Mouse (Mus musculus): ENCODE results near the gene Neo1. TPM values are rescaled to one million over a fixed set of nuclear protein-coding genes. Genes with fewer than 3 reads are reported as not detected.

Gene Neo1
- 10 to 100 TPM; 78.9 to 80.1 TPM for total RNA-seq (2021)
- long read RNA-seq, experiment 1, full-length matches to known transcripts: 4 of 23 reads
- long read RNA-seq, experiment 1, partial matches to known transcripts: 4 of 23 reads
- long read RNA-seq, experiment 1, other reads (novel, unspliced or antisense): 15 of 23 reads
- long read RNA-seq, experiment 2, full-length matches to known transcripts: 4 of 20 reads
- long read RNA-seq, experiment 2, partial matches to known transcripts: 5 of 20 reads
- long read RNA-seq, experiment 2, other reads (novel, unspliced or antisense): 11 of 20 reads

DNA sequence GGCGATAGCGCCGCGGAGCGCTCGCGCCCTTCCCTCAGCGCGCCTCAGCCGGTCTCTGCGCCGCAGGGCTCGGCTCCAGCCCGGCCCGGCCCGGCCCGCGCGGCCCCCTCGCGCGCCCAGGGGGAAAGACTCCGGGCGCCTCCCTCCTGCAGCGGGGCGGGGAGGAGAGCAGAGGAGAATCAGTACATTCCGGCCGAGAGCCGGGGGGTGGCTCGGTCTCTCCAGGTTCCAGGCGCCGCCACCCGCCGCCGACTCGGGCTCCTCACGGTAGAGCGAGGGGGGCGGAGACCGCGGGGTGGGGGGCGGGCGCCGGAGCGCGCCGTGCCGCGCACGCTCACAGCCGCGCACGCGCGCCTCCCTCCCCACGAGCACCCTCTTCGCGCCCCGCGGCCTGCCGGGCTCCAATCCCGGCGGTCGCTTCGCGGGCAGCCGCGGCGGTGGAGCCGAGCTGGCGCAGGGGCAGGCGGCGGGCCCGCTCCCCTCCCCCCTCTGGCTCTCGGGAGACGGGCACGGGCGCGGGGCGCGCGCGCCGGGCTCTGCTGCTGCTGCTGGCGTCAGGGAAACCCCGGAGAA lies at the start of gene Neo1:
Neo1 (minus strand) TSS at position 283 of the 573 bp plus-strand sequence.
- TF ChIP-seq CTCF (IDR thresholded peaks at IDR 0.05): no peak
- intact Hi-C loops (cut with DNase I): loop anchor here (1.0 to 5.0 kb wide), 4 partner anchors 99 to 451 kb away; partner anchors contain the start of gene Arih1
- peak; percentile 95 to 96 for DNase-seq (ENCODE audit: extremely low spot score in 1 of 2, low spot score in 2 of 2)
- Histone ChIP-seq H3K4me3 (peak within 1 kb of the TSS; percentile 75), H3K27ac (peak within 1 kb of the TSS; percentile 99)

DNA sequence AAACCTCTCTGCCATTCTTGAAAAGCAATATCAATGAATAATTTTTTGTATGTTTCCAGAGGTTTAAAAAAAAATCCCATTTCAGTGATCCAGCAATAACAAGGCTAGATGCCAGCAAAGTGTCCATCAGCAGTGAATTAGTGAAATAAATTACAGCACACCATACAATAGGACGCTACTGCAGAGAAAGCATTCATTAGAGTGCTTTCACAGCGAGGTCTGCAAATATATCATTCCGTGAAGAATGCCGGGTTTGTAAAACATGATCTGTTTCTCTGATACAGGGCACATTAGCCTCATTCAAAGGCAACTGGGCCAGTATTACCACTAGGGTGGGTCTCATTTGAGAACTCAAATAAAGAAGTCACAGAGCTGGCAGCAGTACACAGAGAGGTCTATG lies 39.4 kb upstream of the Neo1 start:
- H3K27ac ChIP-seq: no peak overlapping the region
- DNase-seq (ENCODE audit: extremely low spot score in 1 of 2, low spot score in 2 of 2): no peak
- intact Hi-C loops (cut with DNase I): no loop called here
- no peak for TF ChIP-seq CTCF (IDR thresholded peaks at IDR 0.05)
- H3K4me3 ChIP-seq: no peak overlapping the region

DNA sequence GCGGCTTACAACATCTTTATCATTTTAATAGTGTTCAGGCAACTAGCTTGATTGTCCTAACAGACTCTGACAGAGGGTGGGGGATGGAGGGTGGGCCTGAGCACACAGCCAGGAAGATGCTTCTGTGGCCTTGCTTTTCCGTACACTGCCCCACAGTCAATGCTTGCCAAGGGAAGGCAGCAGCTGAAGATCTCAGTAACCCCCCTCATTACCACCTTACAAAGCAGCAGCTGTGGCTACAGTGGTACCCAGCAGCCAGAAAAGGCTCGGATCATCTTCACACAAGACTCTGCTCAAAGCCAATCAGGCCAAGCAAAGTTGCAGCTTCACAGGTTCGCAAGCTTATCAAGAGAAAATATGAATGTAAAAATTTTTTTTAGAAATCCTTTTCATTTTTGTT lies 37.6 kb upstream of the Neo1 start:
- intact Hi-C loops (cut with DNase I): no loop called here
- no peak for DNase-seq (ENCODE audit: extremely low spot score in 1 of 2, low spot score in 2 of 2)
- no peak overlapping the region for H3K4me3 ChIP-seq
- H3K27ac ChIP-seq: no peak overlapping the region
- TF ChIP-seq CTCF (IDR thresholded peaks at IDR 0.05): no peak

DNA sequence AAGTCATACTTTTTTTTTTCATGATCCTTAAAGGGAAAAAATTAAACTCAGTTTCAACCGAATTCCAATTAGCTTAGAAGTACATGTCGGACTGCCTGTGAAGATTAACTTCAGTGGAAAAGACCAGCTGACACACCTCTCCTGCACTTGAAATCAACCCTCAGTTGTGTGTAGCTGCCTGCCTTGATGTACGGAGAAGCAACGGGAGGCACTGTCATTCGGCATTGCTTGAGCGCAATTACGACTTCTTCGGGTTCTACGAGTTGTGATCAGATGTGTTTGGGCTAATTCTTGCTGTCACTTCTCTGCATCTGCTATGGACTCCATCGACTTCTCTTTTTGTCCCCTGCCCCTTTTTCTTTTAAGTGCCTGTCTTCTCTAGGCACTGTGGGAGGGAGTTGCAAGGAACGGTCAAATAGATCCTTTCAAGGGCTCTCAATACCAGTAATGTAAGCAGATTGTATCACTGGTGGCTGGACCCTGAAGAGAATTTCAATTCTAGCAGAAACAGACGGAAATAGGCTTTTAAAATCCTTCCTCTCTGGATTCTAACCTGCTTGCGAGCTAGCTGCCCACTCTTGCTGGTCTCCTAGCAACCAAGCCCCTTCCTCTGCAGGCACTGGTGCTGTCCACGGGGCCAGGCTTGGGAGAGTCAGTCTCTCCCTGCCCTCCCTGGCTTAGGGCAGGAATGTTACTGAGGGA lies 36.0 kb upstream of the Neo1 start:
- intact Hi-C loops (cut with DNase I): no loop called here
- Histone ChIP-seq H3K4me3 (no peak overlapping the region), H3K27ac (peak overlapping the region; percentile 28; the same call in 1 of the 2 replicates)
- DNase-seq (ENCODE audit: extremely low spot score in 1 of 2, low spot score in 2 of 2): no peak
- TF ChIP-seq CTCF (IDR thresholded peaks at IDR 0.05): no peak

DNA sequence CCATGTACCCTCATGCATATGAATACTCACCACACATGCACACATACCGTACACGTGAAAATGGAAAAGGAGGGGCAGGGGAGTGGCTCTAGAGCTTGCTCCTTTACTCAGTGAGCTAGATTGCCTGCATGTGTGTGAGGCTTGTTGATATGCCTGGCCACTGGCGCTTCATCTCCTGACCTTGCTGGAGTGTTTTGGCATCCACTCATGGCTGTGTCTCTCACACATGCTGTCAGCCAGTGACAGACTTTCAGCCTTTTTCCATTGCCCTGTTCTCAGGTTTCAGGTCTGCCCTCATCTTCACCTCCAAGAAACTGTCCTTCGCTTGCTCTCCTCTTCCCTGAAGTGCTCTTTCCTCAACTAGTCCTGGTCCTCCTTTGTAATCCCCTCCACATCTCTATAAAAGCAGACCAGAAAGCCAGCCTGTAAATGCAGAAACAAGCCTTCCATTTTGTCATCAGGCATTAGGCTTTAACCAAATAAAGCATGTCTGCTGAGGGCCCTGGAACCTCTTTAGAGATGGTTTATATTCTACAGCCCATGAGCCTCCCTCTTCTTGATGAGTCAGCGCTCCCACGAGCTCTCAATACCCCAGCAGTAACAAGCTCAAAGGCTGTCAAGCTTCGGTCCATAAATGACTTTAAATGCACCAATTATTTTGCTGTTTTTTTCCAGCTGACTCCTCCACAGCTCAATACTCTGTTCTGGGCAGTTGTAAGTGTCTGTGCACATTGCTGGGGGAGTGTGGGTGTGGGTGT lies 35.2 kb upstream of the Neo1 start:
- intact Hi-C loops (cut with DNase I): no loop called here
- peak in 1 of 2 experiments; percentile 10 for DNase-seq (ENCODE audit: extremely low spot score in 1 of 2, low spot score in 2 of 2)
- no peak for TF ChIP-seq CTCF (IDR thresholded peaks at IDR 0.05)
- no peak overlapping the region for H3K4me3 ChIP-seq
- H3K27ac ChIP-seq: no peak overlapping the region

DNA sequence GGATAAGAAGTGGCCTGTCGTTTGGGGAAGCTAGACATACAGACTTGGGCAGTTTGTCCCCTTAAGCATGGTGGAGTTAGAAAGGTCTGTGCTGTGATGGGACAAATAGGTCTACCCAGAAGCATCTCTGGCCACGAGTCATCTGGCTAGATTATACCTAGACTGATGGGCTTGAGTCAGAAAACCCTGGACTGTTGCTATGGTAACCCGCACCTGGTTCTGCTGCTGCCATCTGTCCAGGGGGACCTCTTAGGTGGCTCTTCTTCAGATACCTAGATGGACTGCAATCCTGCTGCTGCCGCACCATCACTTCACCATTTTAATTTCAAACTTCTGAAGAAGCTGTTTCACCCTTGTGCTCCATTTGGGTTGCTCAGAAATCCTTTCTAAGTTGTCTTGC lies 34.0 kb upstream of the Neo1 start:
- H3K4me3 ChIP-seq: no peak overlapping the region
- TF ChIP-seq CTCF (IDR thresholded peaks at IDR 0.05): no peak
- no peak overlapping the region for H3K27ac ChIP-seq
- DNase-seq (ENCODE audit: extremely low spot score in 1 of 2, low spot score in 2 of 2): no peak
- intact Hi-C loops (cut with DNase I): no loop called here

DNA sequence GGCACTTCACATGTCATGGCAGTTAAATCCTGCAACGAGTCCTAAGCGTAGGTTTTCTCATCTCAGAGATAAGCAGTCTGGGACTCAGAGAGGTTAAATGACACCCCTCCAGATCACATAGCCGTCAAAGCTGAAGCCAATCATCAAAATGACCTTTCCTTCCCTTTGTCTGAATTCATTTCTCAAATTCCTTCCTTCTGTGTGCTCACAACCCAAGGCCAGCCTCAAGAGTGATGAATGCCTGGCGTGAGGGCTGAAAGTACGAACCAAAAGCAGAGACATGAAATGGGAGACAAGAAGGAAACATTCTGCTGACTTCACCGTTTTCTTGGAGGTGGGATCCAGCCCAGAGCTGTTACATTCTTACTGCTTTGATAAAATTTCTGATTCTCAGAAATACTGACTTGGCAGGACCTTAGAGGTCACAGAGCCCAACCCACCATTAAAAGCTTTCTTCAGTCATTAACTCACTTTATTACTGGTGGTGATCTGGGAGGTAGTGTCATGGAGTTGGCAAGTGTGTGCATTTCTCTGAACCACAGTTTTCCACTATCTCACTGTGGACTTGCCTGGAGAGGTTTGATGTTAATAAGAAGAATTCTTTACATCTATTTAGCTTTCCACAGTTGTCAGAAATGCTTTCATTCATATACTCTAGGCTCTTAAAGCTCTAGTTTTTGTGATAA lies 29.5 kb upstream of the Neo1 start:
- DNase-seq (ENCODE audit: extremely low spot score in 1 of 2, low spot score in 2 of 2): no peak
- intact Hi-C loops (cut with DNase I): no loop called here
- Histone ChIP-seq H3K4me3 (no peak overlapping the region), H3K27ac (no peak overlapping the region)
- TF ChIP-seq CTCF (IDR thresholded peaks at IDR 0.05): no peak

DNA sequence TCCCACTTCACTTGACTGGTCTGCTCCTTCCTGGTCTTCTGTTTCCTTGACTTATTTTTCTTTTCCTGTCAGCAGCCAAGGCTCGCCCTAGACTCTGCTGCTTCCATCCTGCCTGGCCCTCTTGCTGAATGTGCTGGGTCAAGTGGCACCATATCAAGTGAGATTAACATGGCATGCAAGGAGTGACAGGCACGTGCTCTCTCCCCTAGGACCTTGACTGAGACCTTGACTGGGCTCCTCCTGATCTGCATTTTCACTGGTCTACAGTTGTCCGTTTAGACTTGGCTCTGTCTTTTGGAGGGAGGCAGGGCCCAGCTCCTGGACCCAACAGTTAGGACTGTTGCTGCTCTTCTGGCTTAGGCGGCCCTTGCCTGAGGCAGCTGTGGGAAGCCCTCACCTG lies 26.2 kb upstream of the Neo1 start:
- DNase-seq (ENCODE audit: extremely low spot score in 1 of 2, low spot score in 2 of 2): no peak
- no peak for TF ChIP-seq CTCF (IDR thresholded peaks at IDR 0.05)
- H3K4me3 ChIP-seq: no peak overlapping the region
- intact Hi-C loops (cut with DNase I): no loop called here
- no peak overlapping the region for H3K27ac ChIP-seq

DNA sequence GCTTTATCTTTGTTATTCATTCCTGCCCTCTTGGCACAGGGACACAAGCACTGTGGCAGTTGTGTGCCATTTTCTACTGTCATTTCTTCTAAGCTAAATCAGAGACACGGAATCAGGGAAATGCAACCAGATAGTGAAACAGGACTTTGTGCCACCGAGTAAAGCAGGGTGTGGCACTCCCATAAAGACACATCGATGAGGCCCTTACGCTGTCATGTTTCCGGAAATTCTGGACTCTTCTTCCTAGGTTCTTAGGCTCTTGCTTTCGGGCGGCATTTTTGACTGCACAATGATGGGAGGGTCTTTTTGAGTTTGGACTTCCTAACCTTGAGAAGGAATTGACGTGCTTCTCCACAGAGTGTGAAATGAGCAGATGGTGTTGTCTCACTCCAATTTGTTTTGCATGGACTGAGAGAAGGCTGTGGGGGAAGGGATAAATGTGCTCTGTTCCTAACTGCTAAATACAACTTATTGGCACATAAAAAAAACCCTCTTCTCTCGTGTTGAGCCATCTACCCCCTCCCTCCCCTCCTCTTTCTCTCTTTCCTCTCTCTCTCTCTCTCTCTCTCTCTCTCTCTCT lies 23.9 kb upstream of the Neo1 start:
- no peak for DNase-seq (ENCODE audit: extremely low spot score in 1 of 2, low spot score in 2 of 2)
- TF ChIP-seq CTCF (IDR thresholded peaks at IDR 0.05): no peak
- H3K27ac ChIP-seq: no peak overlapping the region
- intact Hi-C loops (cut with DNase I): no loop called here
- H3K4me3 ChIP-seq: no peak overlapping the region

DNA sequence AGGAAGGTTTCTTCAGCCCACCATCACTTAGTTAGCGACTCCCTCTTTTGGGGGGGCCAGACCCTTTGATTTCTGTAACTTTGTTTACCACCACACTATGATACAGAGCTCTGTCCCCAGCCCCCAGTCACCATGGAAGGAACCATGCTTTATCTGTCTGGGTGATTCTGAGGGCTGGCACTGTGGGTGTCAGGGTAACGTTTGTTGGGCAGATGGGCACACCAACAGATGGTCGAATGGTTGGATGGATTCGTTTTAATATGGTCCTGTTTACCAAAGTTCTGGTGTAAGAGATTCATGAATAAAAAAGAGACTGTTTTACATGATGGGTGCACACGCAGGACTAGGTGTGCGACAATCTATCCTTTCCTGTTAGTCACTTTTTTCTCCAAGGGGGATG lies 22.9 kb upstream of the Neo1 start:
- no peak for DNase-seq (ENCODE audit: extremely low spot score in 1 of 2, low spot score in 2 of 2)
- no peak overlapping the region for H3K4me3 ChIP-seq
- no peak for TF ChIP-seq CTCF (IDR thresholded peaks at IDR 0.05)
- no peak overlapping the region for H3K27ac ChIP-seq
- intact Hi-C loops (cut with DNase I): no loop called here

DNA sequence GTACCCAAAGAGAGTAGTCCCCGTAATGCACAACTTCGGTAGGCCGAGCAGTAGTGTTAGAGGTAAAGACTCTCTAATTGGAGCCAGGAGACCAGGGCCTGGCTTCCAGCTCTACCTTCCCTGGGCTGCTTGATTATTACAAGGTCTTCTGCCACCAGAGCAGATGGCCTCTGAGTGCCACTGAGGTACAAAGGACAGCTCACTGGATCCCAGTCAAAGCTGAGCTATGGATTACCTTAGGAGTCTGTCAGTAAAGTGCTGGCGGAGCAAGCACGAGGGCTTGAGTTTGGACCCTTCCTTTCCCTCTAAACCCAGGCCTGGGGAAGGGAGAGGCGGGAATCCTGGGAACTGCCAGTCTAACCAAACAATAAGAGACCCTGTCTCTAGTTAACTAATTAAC lies 21.8 kb upstream of the Neo1 start:
- no peak for TF ChIP-seq CTCF (IDR thresholded peaks at IDR 0.05)
- no peak for DNase-seq (ENCODE audit: extremely low spot score in 1 of 2, low spot score in 2 of 2)
- no peak overlapping the region for H3K4me3 ChIP-seq
- intact Hi-C loops (cut with DNase I): no loop called here
- H3K27ac ChIP-seq: no peak overlapping the region
